Mouse (Mus musculus): Measurements from ENCODE around the gene Arhgap44. TPM values are rescaled to one million over a fixed set of nuclear protein-coding genes. Genes with fewer than 3 reads are reported as not detected.

Gene Arhgap44
- polyA plus RNA-seq, 1 experiment from 2014 or later: 16.4 TPM

- no peaks in the 10 kb centered on the region for H3K27me3 ChIP-seq (ENCODE audit: control insufficient read depth, insufficient read depth, low read depth, low read length)
- no peaks in the 10 kb centered on the region for H3K36me3 ChIP-seq (ENCODE audit: control insufficient read depth, insufficient read depth, low read length)
- H3K27ac ChIP-seq (ENCODE audit: low read length): no peak overlapping the region
- no peak overlapping the region for H3K4me3 ChIP-seq (ENCODE audit: low read length)
- no peak overlapping the region for H3K4me2 ChIP-seq (ENCODE audit: low read depth, low read length)
- WGBS: 26% methylated on average over 5 of the region's 5 CpGs
- H3K9me3 ChIP-seq (ENCODE audit: control insufficient read depth, low read length): peaks cover 3% of the 10 kb centered on the region; the same call in 1 of the 2 replicates
- no peaks in the 10 kb centered on the region for H3K4me1 ChIP-seq (replicated peaks; ENCODE audit: control insufficient read depth, insufficient read depth, low read length)
- peak; percentile 41; the same call in 1 of the 2 replicates for ATAC-seq (ENCODE audit: low read depth)
- no peak overlapping the region for H3K9ac ChIP-seq (ENCODE audit: low read length)
Observed at GRCm38 (mm10) chr11:65088451-65089222, 74.1 kb downstream of the Arhgap44 start.

- no peak overlapping the region for H3K4me2 ChIP-seq (ENCODE audit: low read depth, low read length)
- WGBS: 84% methylated on average over 8 of the region's 8 CpGs
- H3K9me3 ChIP-seq (ENCODE audit: control insufficient read depth, low read length): peaks cover 3% of the 10 kb centered on the region; the same call in 1 of the 2 replicates
Observed at GRCm38 (mm10) chr11:65080761-65081160, 82.0 kb downstream of the Arhgap44 start.

GRCm38 (mm10) chr11:65080274-65080673 lies 82.5 kb downstream of the Arhgap44 start:
- WGBS: 85% methylated on average over 3 of the region's 3 CpGs
- no peak overlapping the region for H3K9ac ChIP-seq (ENCODE audit: low read length)
- no peaks in the 10 kb centered on the region for H3K9me3 ChIP-seq (ENCODE audit: control insufficient read depth, low read length)
- H3K4me2 ChIP-seq (ENCODE audit: low read depth, low read length): no peak overlapping the region
- H3K4me3 ChIP-seq (ENCODE audit: low read length): no peak overlapping the region
- no peaks in the 10 kb centered on the region for H3K27me3 ChIP-seq (ENCODE audit: control insufficient read depth, insufficient read depth, low read depth, low read length)
- H3K4me1 ChIP-seq (replicated peaks; ENCODE audit: control insufficient read depth, insufficient read depth, low read length): no peaks in the 10 kb centered on the region
- no peaks in the 10 kb centered on the region for H3K36me3 ChIP-seq (ENCODE audit: control insufficient read depth, insufficient read depth, low read length)
- H3K27ac ChIP-seq (ENCODE audit: low read length): no peak overlapping the region
- no peak for ATAC-seq (ENCODE audit: low read depth)

More at GRCm38 (mm10) chr11:65080761-65081160, 82.0 kb downstream of the Arhgap44 start:
- ATAC-seq (ENCODE audit: low read depth): no peak
- Histone ChIP-seq H3K4me1 (replicated peaks; ENCODE audit: control insufficient read depth, insufficient read depth, low read length) (no peaks in the 10 kb centered on the region), H3K9ac (ENCODE audit: low read length) (no peak overlapping the region), H3K4me3 (ENCODE audit: low read length) (no peak overlapping the region), H3K36me3 (ENCODE audit: control insufficient read depth, insufficient read depth, low read length) (no peaks in the 10 kb centered on the region), H3K27me3 (ENCODE audit: control insufficient read depth, insufficient read depth, low read depth, low read length) (no peaks in the 10 kb centered on the region), H3K27ac (ENCODE audit: low read length) (no peak overlapping the region)

- ATAC-seq (ENCODE audit: low read depth): no peak
- Histone ChIP-seq H3K9ac (ENCODE audit: low read length) (no peak overlapping the region), H3K27me3 (ENCODE audit: control insufficient read depth, insufficient read depth, low read depth, low read length) (no peaks in the 10 kb centered on the region), H3K27ac (ENCODE audit: low read length) (no peak overlapping the region), H3K9me3 (ENCODE audit: control insufficient read depth, low read length) (no peaks in the 10 kb centered on the region), H3K4me3 (ENCODE audit: low read length) (no peak overlapping the region), H3K36me3 (ENCODE audit: control insufficient read depth, insufficient read depth, low read length) (peaks cover 7% of the 10 kb centered on the region; the same call in 1 of the 2 replicates), H3K4me1 (replicated peaks; ENCODE audit: control insufficient read depth, insufficient read depth, low read length) (no peaks in the 10 kb centered on the region), H3K4me2 (ENCODE audit: low read depth, low read length) (no peak overlapping the region)
- WGBS: 85% methylated on average over 5 of the region's 5 CpGs
Observed at GRCm38 (mm10) chr11:65069609-65070008, 93.2 kb downstream of the Arhgap44 start.

GRCm38 (mm10) chr11:65069051-65069450 lies 93.7 kb downstream of the Arhgap44 start:
- no peaks in the 10 kb centered on the region for H3K9me3 ChIP-seq (ENCODE audit: control insufficient read depth, low read length)
- no peaks in the 10 kb centered on the region for H3K27me3 ChIP-seq (ENCODE audit: control insufficient read depth, insufficient read depth, low read depth, low read length)
- H3K36me3 ChIP-seq (ENCODE audit: control insufficient read depth, insufficient read depth, low read length): peaks cover 7% of the 10 kb centered on the region; the same call in 1 of the 2 replicates
- no peak for ATAC-seq (ENCODE audit: low read depth)
- H3K27ac ChIP-seq (ENCODE audit: low read length): no peak overlapping the region
- H3K4me2 ChIP-seq (ENCODE audit: low read depth, low read length): no peak overlapping the region
- H3K4me3 ChIP-seq (ENCODE audit: low read length): no peak overlapping the region
- 89% methylated on average over 4 of the region's 4 CpGs for WGBS
- no peaks in the 10 kb centered on the region for H3K4me1 ChIP-seq (replicated peaks; ENCODE audit: control insufficient read depth, insufficient read depth, low read length)
- no peak overlapping the region for H3K9ac ChIP-seq (ENCODE audit: low read length)

GRCm38 (mm10) chr11:65065201-65065600 lies 97.6 kb downstream of the Arhgap44 start:
- Histone ChIP-seq H3K9ac (ENCODE audit: low read length) (no peak overlapping the region), H3K9me3 (ENCODE audit: control insufficient read depth, low read length) (no peaks in the 10 kb centered on the region), H3K36me3 (ENCODE audit: control insufficient read depth, insufficient read depth, low read length) (no peaks in the 10 kb centered on the region), H3K27ac (ENCODE audit: low read length) (no peak overlapping the region), H3K27me3 (ENCODE audit: control insufficient read depth, insufficient read depth, low read depth, low read length) (no peaks in the 10 kb centered on the region), H3K4me3 (ENCODE audit: low read length) (no peak overlapping the region), H3K4me2 (ENCODE audit: low read depth, low read length) (no peak overlapping the region), H3K4me1 (replicated peaks; ENCODE audit: control insufficient read depth, insufficient read depth, low read length) (no peaks in the 10 kb centered on the region)
- WGBS: 78% methylated on average over 13 of the region's 13 CpGs
- no peak for ATAC-seq (ENCODE audit: low read depth)

GRCm38 (mm10) chr11:65061437-65061836 lies 101.3 kb downstream of the Arhgap44 start:
- 60% methylated on average over 3 of the region's 3 CpGs for WGBS
- no peaks in the 10 kb centered on the region for H3K27me3 ChIP-seq (ENCODE audit: control insufficient read depth, insufficient read depth, low read depth, low read length)

GRCm38 (mm10) chr11:65059531-65059930 lies 103.2 kb downstream of the Arhgap44 start:
- H3K9me3 ChIP-seq (ENCODE audit: control insufficient read depth, low read length): no peaks in the 10 kb centered on the region
- H3K27ac ChIP-seq (ENCODE audit: low read length): no peak overlapping the region
- no peak overlapping the region for H3K9ac ChIP-seq (ENCODE audit: low read length)
- H3K4me3 ChIP-seq (ENCODE audit: low read length): no peak overlapping the region
- no peaks in the 10 kb centered on the region for H3K27me3 ChIP-seq (ENCODE audit: control insufficient read depth, insufficient read depth, low read depth, low read length)
- no peaks in the 10 kb centered on the region for H3K4me1 ChIP-seq (replicated peaks; ENCODE audit: control insufficient read depth, insufficient read depth, low read length)
- no peaks in the 10 kb centered on the region for H3K36me3 ChIP-seq (ENCODE audit: control insufficient read depth, insufficient read depth, low read length)
- 76% methylated on average over 12 of the region's 12 CpGs for WGBS
- H3K4me2 ChIP-seq (ENCODE audit: low read depth, low read length): no peak overlapping the region
- no peak for ATAC-seq (ENCODE audit: low read depth)

More at GRCm38 (mm10) chr11:65061437-65061836, 101.3 kb downstream of the Arhgap44 start:
- Histone ChIP-seq H3K4me1 (replicated peaks; ENCODE audit: control insufficient read depth, insufficient read depth, low read length) (no peaks in the 10 kb centered on the region), H3K4me3 (ENCODE audit: low read length) (no peak overlapping the region), H3K4me2 (ENCODE audit: low read depth, low read length) (no peak overlapping the region), H3K27ac (ENCODE audit: low read length) (no peak overlapping the region), H3K9ac (ENCODE audit: low read length) (no peak overlapping the region), H3K36me3 (ENCODE audit: control insufficient read depth, insufficient read depth, low read length) (no peaks in the 10 kb centered on the region), H3K9me3 (ENCODE audit: control insufficient read depth, low read length) (no peaks in the 10 kb centered on the region)
- no peak for ATAC-seq (ENCODE audit: low read depth)

GRCm38 (mm10) chr11:65058224-65058908 lies 104.4 kb downstream of the Arhgap44 start:
- Histone ChIP-seq H3K36me3 (ENCODE audit: control insufficient read depth, insufficient read depth, low read length) (no peaks in the 10 kb centered on the region), H3K9me3 (ENCODE audit: control insufficient read depth, low read length) (no peaks in the 10 kb centered on the region), H3K4me1 (replicated peaks; ENCODE audit: control insufficient read depth, insufficient read depth, low read length) (no peaks in the 10 kb centered on the region), H3K4me3 (ENCODE audit: low read length) (no peak overlapping the region), H3K27ac (ENCODE audit: low read length) (no peak overlapping the region), H3K4me2 (ENCODE audit: low read depth, low read length) (no peak overlapping the region), H3K27me3 (ENCODE audit: control insufficient read depth, insufficient read depth, low read depth, low read length) (no peaks in the 10 kb centered on the region), H3K9ac (ENCODE audit: low read length) (no peak overlapping the region)
- no peak for ATAC-seq (ENCODE audit: low read depth)
- 57% methylated on average over 7 of the region's 7 CpGs for WGBS

Measured in lung, embryonic 16.5 days (tissue).